Mouse (Mus musculus) left cerebral cortex, postnatal 10 days (tissue): Measurements from ENCODE around the gene Ccdc155. TPM values are rescaled to one million over a fixed set of nuclear protein-coding genes. Genes with fewer than 3 reads are reported as not detected.
"Not testable (repeated sequence)": the region's sequence is repeated elsewhere in the genome, so short reads cannot be mapped to it uniquely, and the experiment has no call there.

Experiments
- DNase-seq, 2 experiments: peaks; one replicate each; pipeline ENCODE4 v3.0.0; 2021 to 2022; ENCODE audit warnings: low spot score in 2 of 2, mixed read lengths in 1 of 2; ENCODE audit errors: extremely low spot score in 1 of 2
- intact Hi-C: fragments of 180-260 bp; cut with DNase I; formaldehyde crosslinking; loops from one replicate; pipeline ENCODE4 v1.15.1; 2025
- total RNA-seq, 2 experiments: library from RNA; stranded (reverse); gene quantifications; 2 replicates each; pipeline ENCODE4 v1.2.3; 2021

The Ccdc155 gene
- total RNA-seq, 2 experiments from 2014 or later: 2.0 to 2.3 TPM

GRCm38 (mm10) chr7:45173772-45174171 is 30.9 kb downstream of the Ccdc155 start:
- intact Hi-C loops, DNase-seq: not testable (repeated sequence)

- no peak for DNase-seq
- intact Hi-C loops: no loop called here
Observed at GRCm38 (mm10) chr7:45172974-45173373, 31.7 kb downstream of the Ccdc155 start.

- DNase-seq: no peak
- intact Hi-C loops: loop anchor here (10.0 kb wide), 1 partner anchor 195 kb away; the partner anchor contains the start of gene Ppfia3
Observed at GRCm38 (mm10) chr7:45169495-45169894, 35.2 kb downstream of the Ccdc155 start.

GRCm38 (mm10) chr7:45168656-45169055 is 36.0 kb downstream of the Ccdc155 start:
- intact Hi-C loops: loop anchor here (10.0 kb wide), 1 partner anchor 196 kb away; the partner anchor contains the start of gene Ppfia3
- no peak for DNase-seq

GRCm38 (mm10) chr7:45167761-45168445 is 36.8 kb downstream of the Ccdc155 start:
- no peak for DNase-seq
- intact Hi-C loops: loop anchor here (10.0 kb wide), 1 partner anchor 197 kb away; the partner anchor contains the start of gene Ppfia3

GRCm38 (mm10) chr7:45166950-45167401 is 37.7 kb downstream of the Ccdc155 start:
- no peak for DNase-seq
- intact Hi-C loops: loop anchor here (10.0 kb wide), 1 partner anchor 198 kb away; the partner anchor contains the start of gene Ppfia3

GRCm38 (mm10) chr7:45165701-45166100 is 39.0 kb downstream of the Ccdc155 start:
- no peak for DNase-seq
- intact Hi-C loops: loop anchor here (10.0 kb wide), 1 partner anchor 199 kb away; the partner anchor contains the start of gene Ppfia3

GRCm38 (mm10) chr7:45164833-45165232 is 39.9 kb downstream of the Ccdc155 start:
- no peak for DNase-seq

GRCm38 (mm10) chr7:45163735-45164490 is 40.8 kb downstream of the Ccdc155 start, which contains the start of gene Slc17a7:
TSS of gene Slc17a7 (plus strand) at chr7:45163949.
- intact Hi-C loops: loop anchor here (2.0 to 10.0 kb wide), 3 partner anchors 33 to 201 kb away; partner anchors contain the start of gene Ppfia3
- peak in 1 of 2 experiments; percentile 63 for DNase-seq

More at GRCm38 (mm10) chr7:45164833-45165232, 39.9 kb downstream of the Ccdc155 start:
- intact Hi-C loops: loop anchor here (5.0 to 10.0 kb wide), 2 partner anchors 32 to 200 kb away; partner anchors contain the start of gene Ppfia3

GRCm38 (mm10) chr7:45162996-45163615 is 41.6 kb downstream of the Ccdc155 start:
- intact Hi-C loops: loop anchor here (2.0 to 10.0 kb wide), 3 partner anchors 34 to 202 kb away; partner anchors contain the start of gene Ppfia3
- DNase-seq: peak in 1 of 2 experiments; percentile 23

- peak in 1 of 2 experiments; percentile 33 for DNase-seq
Observed at GRCm38 (mm10) chr7:45162551-45162950, 42.1 kb downstream of the Ccdc155 start.

GRCm38 (mm10) chr7:45161612-45162473 is 42.8 kb downstream of the Ccdc155 start:
- intact Hi-C loops: loop anchor here (2.0 to 10.0 kb wide), 3 partner anchors 35 to 203 kb away; partner anchors contain the start of gene Ppfia3

More at GRCm38 (mm10) chr7:45162551-45162950, 42.1 kb downstream of the Ccdc155 start:
- intact Hi-C loops: loop anchor here (2.0 to 10.0 kb wide), 3 partner anchors 35 to 202 kb away; partner anchors contain the start of gene Ppfia3

GRCm38 (mm10) chr7:45160866-45161265 is 43.8 kb downstream of the Ccdc155 start:
- DNase-seq: no peak
- intact Hi-C loops: loop anchor here (5.0 to 10.0 kb wide), 2 partner anchors 36 to 204 kb away; partner anchors contain the start of gene Ppfia3

More at GRCm38 (mm10) chr7:45161612-45162473, 42.8 kb downstream of the Ccdc155 start:
- DNase-seq: peak; percentile 89 to 94

GRCm38 (mm10) chr7:45160316-45160800 is 44.3 kb downstream of the Ccdc155 start:
- DNase-seq: no peak
- intact Hi-C loops: loop anchor here (5.0 to 10.0 kb wide), 2 partner anchors 37 to 204 kb away; partner anchors contain the start of gene Ppfia3

GRCm38 (mm10) chr7:45158991-45159390 is 45.7 kb downstream of the Ccdc155 start:
- intact Hi-C loops: no loop called here
- peak in 1 of 2 experiments; percentile 38 for DNase-seq

- DNase-seq: peak in 1 of 2 experiments; percentile 53
Observed at GRCm38 (mm10) chr7:45157459-45157858, 47.2 kb downstream of the Ccdc155 start.

GRCm38 (mm10) chr7:45156206-45156605 is 48.5 kb downstream of the Ccdc155 start:
- intact Hi-C loops: no loop called here
- DNase-seq: no peak

More at GRCm38 (mm10) chr7:45157459-45157858, 47.2 kb downstream of the Ccdc155 start:
- intact Hi-C loops: no loop called here
